Mouse (Mus musculus) embryonic facial prominence, embryonic 14.5 days (tissue): ENCODE data around the gene Gm49368. TPM values are rescaled to one million over a fixed set of nuclear protein-coding genes. Genes with fewer than 3 reads are reported as not detected.
A peak's percentile ranks its signal among the peaks of the same experiment; 100 is the strongest.
"Not testable (repeated sequence)": the region's sequence is repeated elsewhere in the genome, so short reads cannot be mapped to it uniquely, and the experiment has no call there.

ENCODE experiments used
- ATAC-seq: fragments of 200-750 bp; cut with Nextera tagmentation; 2 replicates; pipeline ENCODE4 v1.8.0; 2017; ENCODE audit warnings: low read depth, moderate number of reproducible peaks, moderate TSS enrichment
- DNase-seq: peaks from one replicate; pipeline ENCODE4 v3.0.0-alpha.2; 2015; ENCODE audit warnings: low spot score
- H3K27ac ChIP-seq: fragments of 300-500 bp; sonication (generic); replicated peaks from 2 replicates; pipeline ENCODE4 v1.5.1; 2014; ENCODE audit warnings: low read depth, mild to moderate bottlenecking, low read length, moderate library complexity
- H3K27me3 ChIP-seq: fragments of 300-500 bp; sonication (generic); replicated peaks from 2 replicates; pipeline ENCODE4 v1.6.1; 2014; ENCODE audit warnings: low read length; ENCODE audit not compliant: control insufficient read depth, insufficient read depth
- H3K36me3 ChIP-seq: fragments of 300-500 bp; sonication (generic); 2 replicates; pipeline ENCODE4 v1.6.1; 2014; ENCODE audit warnings: low read length, mixed read lengths; ENCODE audit not compliant: control insufficient read depth, insufficient read depth
- H3K4me1 ChIP-seq: fragments of 300-500 bp; sonication (generic); 2 replicates; pipeline ENCODE4 v1.6.1; 2014; ENCODE audit warnings: antibody characterized with exemption, low read length; ENCODE audit not compliant: control insufficient read depth, insufficient read depth
- H3K4me2 ChIP-seq: fragments of 300-500 bp; sonication (generic); 2 replicates; pipeline ENCODE4 v1.6.1; 2014; ENCODE audit warnings: low read depth, mild to moderate bottlenecking, low read length, moderate library complexity, mixed read lengths
- H3K4me3 ChIP-seq: fragments of 300-500 bp; sonication (generic); 2 replicates; pipeline ENCODE4 v1.5.1; 2014; ENCODE audit warnings: low read depth, mild to moderate bottlenecking, low read length
- H3K9ac ChIP-seq: fragments of 300-500 bp; sonication (generic); 2 replicates; pipeline ENCODE4 v1.6.1; 2014; ENCODE audit warnings: low read depth, mild to moderate bottlenecking, low read length, moderate library complexity, mixed read lengths
- H3K9me3 ChIP-seq: fragments of 300-500 bp; sonication (generic); 2 replicates; pipeline ENCODE4 v1.6.1; 2016; ENCODE audit warnings: low read length; ENCODE audit not compliant: control insufficient read depth
- WGBS: fragments of 180-500 bp; shearing (Covaris S2); extraction: QIAGEN DNeasy Blood & Tissue Kit; methylation state at CpG from one replicate; pipeline ENCODE4 v1.1.7; 2014; 5-methylcytosine and 5-hydroxymethylcytosine counted together
- polyA plus RNA-seq: library from polyadenylated mRNA; unstranded; fragments of >200 nt; fragmentation: Nextera tagmentation; extraction: Ambion mirVana; gene quantifications from 2 replicates; pipeline ENCODE4 v1.2.1, GENCODE M21; 2014

The Gm49368 gene
- not detected in 2 replicates for polyA plus RNA-seq

GRCm38 (mm10) chr7:128062456-128062855, at the start of gene Gm49368, which contains the start of gene Itgam:
Gene Gm49368, plus strand, starts transcription at chr7:128062683.
Gene Itgam, plus strand, starts transcription at chr7:128062640.
- DNase-seq, result no peak

GRCm38 (mm10) chr7:128013116-128013515, 49.4 kb upstream of the Gm49368 start:
- Histone ChIP-seq H3K9ac (no peak overlapping the region), H3K4me2 (no peak overlapping the region), H3K4me1 (no peaks in the 10 kb centered on the region), H3K36me3 (no peaks in the 10 kb centered on the region), H3K27ac (no peak overlapping the region), H3K4me3 (no peak overlapping the region), H3K27me3 (no peaks in the 10 kb centered on the region), H3K9me3 (no peaks in the 10 kb centered on the region)
- ATAC-seq (no peak), DNase-seq (no peak)
- WGBS, result 91% methylated on average over 13 of the region's 13 CpGs

More at GRCm38 (mm10) chr7:128062456-128062855, at the start of gene Gm49368, which contains the start of gene Itgam:
- no peak within 1 kb of the TSS for H3K9ac ChIP-seq
- H3K4me1 ChIP-seq, result no peaks in the 10 kb centered on the region
- H3K27ac ChIP-seq, result no peak within 1 kb of the TSS
- no peak within 1 kb of the TSS for H3K4me3 ChIP-seq
- no peaks in the 10 kb centered on the region for H3K27me3 ChIP-seq
- ATAC-seq, result no peak
- no peak within 1 kb of the TSS for H3K4me2 ChIP-seq
- no peaks in the 10 kb centered on the region for H3K9me3 ChIP-seq
- no peaks in the 10 kb centered on the region for H3K36me3 ChIP-seq
- 84% methylated on average over 7 of the region's 7 CpGs for WGBS

DNA sequence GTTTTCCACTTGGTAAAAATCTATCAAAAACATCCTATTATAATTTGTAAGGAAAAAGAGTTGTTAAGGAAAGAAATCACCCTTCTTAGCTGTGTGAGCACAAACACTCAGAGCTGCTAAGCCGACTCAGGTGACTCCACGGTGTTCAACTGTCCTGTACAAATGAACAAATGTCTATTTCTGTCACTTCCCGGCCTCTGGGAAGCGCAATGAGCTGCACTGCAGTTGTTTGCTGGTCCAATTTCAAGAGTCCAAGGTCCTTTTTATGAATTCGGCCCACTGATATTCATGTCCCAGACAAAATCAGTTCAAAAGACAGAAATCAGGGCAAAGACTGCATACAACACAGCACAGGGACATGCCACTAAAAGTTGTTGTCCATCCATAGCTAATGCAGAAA, 46.3 kb upstream of the Gm49368 start:
- not testable (repeated sequence) for H3K4me2 ChIP-seq, DNase-seq, H3K36me3 ChIP-seq, H3K27me3 ChIP-seq, H3K9me3 ChIP-seq, ATAC-seq, H3K4me1 ChIP-seq, H3K4me3 ChIP-seq, H3K9ac ChIP-seq
- H3K27ac ChIP-seq, result 0 out of 2 replicates have a peak overlapping the region, but pooled peaks have one; percentile 15
- 74% methylated on average over 5 of the region's 5 CpGs for WGBS

DNA sequence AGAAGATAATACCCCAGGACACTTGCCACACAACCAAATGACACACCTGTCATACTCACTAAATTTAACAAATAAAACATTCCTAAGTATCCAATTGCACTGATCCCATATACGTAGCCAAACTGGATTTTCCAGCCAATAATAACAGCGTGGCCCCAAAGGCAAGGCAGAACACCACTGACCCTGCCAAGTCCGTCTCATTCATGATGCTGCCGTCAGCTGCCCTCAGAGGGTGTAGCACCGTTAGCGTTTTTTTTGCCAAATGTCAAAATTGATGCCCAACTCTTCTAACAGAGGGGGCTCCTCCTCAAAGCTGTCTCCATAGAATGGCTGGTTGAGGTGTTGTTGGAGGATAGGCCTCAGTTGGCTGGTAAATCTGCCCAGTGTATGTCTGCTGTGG, 45.8 kb upstream of the Gm49368 start:
- H3K4me3 ChIP-seq, result no peak overlapping the region
- DNase-seq (peak; percentile 31), ATAC-seq (peak; percentile 18; the same call in 1 of the 2 replicates)
- H3K27me3 ChIP-seq, result no peaks in the 10 kb centered on the region
- no peaks in the 10 kb centered on the region for H3K36me3 ChIP-seq
- no peak overlapping the region for H3K9ac ChIP-seq
- H3K4me2 ChIP-seq, result no peak overlapping the region
- 73% methylated on average over 6 of the region's 6 CpGs for WGBS
- H3K4me1 ChIP-seq, result no peaks in the 10 kb centered on the region
- no peaks in the 10 kb centered on the region for H3K9me3 ChIP-seq
- no peak overlapping the region for H3K27ac ChIP-seq

GRCm38 (mm10) chr7:128018275-128018674, 44.2 kb upstream of the Gm49368 start:
- no peak overlapping the region for H3K4me2 ChIP-seq
- no peak for DNase-seq
- H3K4me3 ChIP-seq, result no peak overlapping the region
- WGBS, result 89% methylated on average over 3 of the region's 3 CpGs
- no peak overlapping the region for H3K27ac ChIP-seq
- no peaks in the 10 kb centered on the region for H3K36me3 ChIP-seq
- H3K4me1 ChIP-seq, result no peaks in the 10 kb centered on the region
- no peaks in the 10 kb centered on the region for H3K9me3 ChIP-seq
- no peak overlapping the region for H3K9ac ChIP-seq
- no peaks in the 10 kb centered on the region for H3K27me3 ChIP-seq
- ATAC-seq, result no peak

- ATAC-seq (no peak), DNase-seq (no peak)
- no peak overlapping the region for H3K9ac ChIP-seq
- no peaks in the 10 kb centered on the region for H3K4me1 ChIP-seq
- WGBS, result 76% methylated on average over 2 of the region's 2 CpGs
- H3K27me3 ChIP-seq, result no peaks in the 10 kb centered on the region
- H3K36me3 ChIP-seq, result no peaks in the 10 kb centered on the region
- H3K27ac ChIP-seq, result no peak overlapping the region
- no peak overlapping the region for H3K4me3 ChIP-seq
- H3K4me2 ChIP-seq, result no peak overlapping the region
- H3K9me3 ChIP-seq, result no peaks in the 10 kb centered on the region
Observed at GRCm38 (mm10) chr7:128019187-128019586, 43.3 kb upstream of the Gm49368 start.

DNA sequence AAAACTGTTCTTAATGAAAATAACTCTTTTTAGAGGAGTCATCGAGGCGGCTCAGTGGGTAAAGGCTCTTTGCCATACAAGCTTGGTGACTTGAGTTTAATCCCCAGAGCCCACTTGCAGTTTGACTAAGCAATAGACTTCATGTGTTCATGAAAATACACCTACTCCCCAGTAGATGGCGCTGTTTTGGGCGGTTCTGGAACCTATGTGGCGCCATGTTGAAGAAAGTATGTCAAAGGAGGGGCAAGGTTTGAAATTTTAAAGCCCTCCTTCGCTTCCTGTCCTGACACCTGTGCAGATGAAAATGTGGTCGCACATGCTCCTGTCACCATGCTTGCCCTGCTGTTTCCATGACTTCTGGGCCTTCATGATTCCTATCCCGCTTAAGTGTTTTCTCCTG, 39.5 kb upstream of the Gm49368 start:
- Histone ChIP-seq H3K4me1 (no peaks in the 10 kb centered on the region), H3K4me2 (no peak overlapping the region), H3K9ac (no peak overlapping the region), H3K36me3 (no peaks in the 10 kb centered on the region), H3K9me3 (no peaks in the 10 kb centered on the region), H3K4me3 (no peak overlapping the region), H3K27ac (no peak overlapping the region), H3K27me3 (no peaks in the 10 kb centered on the region)
- WGBS, result 61% methylated on average over 8 of the region's 8 CpGs
- no peak for DNase-seq
- ATAC-seq, result no peak

DNA sequence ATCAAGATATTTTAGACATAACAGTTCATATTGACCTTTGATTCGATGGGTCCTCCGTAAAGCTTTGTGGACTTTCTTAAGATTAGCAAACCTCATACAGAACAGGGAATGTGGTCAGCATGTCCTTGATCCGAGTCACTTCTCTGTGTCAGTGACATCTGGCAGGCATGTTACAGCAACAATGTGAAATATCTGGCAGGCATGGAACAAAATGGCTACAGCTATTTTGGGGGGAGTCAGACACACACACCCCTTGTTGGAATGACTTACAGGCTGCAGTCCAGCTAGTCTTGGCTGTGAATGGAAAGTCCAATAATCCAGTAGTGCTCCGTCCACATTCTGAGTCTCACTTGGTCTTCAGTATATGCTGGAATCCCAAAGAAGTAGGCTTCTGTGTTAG, 38.9 kb upstream of the Gm49368 start:
- no peak for ATAC-seq
- WGBS, result 92% methylated on average over 4 of the region's 4 CpGs
- H3K9me3 ChIP-seq, result no peaks in the 10 kb centered on the region

GRCm38 (mm10) chr7:128024364-128024763, 38.1 kb upstream of the Gm49368 start:
- H3K4me2 ChIP-seq, result no peak overlapping the region
- H3K9me3 ChIP-seq, result no peaks in the 10 kb centered on the region
- no peaks in the 10 kb centered on the region for H3K4me1 ChIP-seq
- no peak overlapping the region for H3K9ac ChIP-seq
- H3K36me3 ChIP-seq, result no peaks in the 10 kb centered on the region
- no peak overlapping the region for H3K4me3 ChIP-seq
- ATAC-seq (no peak), DNase-seq (no peak)
- 92% methylated on average over 9 of the region's 9 CpGs for WGBS
- no peak overlapping the region for H3K27ac ChIP-seq
- H3K27me3 ChIP-seq, result no peaks in the 10 kb centered on the region

More for the DNA sequence above, 38.9 kb upstream of the Gm49368 start:
- DNase-seq, result no peak
- no peak overlapping the region for H3K27ac ChIP-seq
- H3K4me2 ChIP-seq, result no peak overlapping the region
- H3K36me3 ChIP-seq, result no peaks in the 10 kb centered on the region
- no peaks in the 10 kb centered on the region for H3K27me3 ChIP-seq
- H3K4me1 ChIP-seq, result no peaks in the 10 kb centered on the region
- no peak overlapping the region for H3K4me3 ChIP-seq
- no peak overlapping the region for H3K9ac ChIP-seq
